Mouse (Mus musculus) liver (tissue): ENCODE results near the gene Pla2g12a.

Experiments used
- DNase-seq: peaks from one replicate; pipeline ENCODE4 v3.0.0-alpha.2; 2020; ENCODE audit warnings: mixed read lengths

Gene Pla2g12a

GRCm38 (mm10) chr3:129878405-129879021, at the start of gene Pla2g12a:
Pla2g12a (plus strand) TSS chr3:129878606.
- peak; percentile 91 for DNase-seq

GRCm38 (mm10) chr3:129830626-129831025, 47.8 kb upstream of the Pla2g12a start:
- peak; percentile 58 for DNase-seq

- DNase-seq: peak; percentile 92
These were observed 47.3 kb upstream of the Pla2g12a start, which contains the start of gene Gar1 for GRCm38 (mm10) chr3:129831035-129831568. Gar1 (minus strand) TSS chr3:129831396.

- DNase-seq: no peak
These were observed 42.9 kb upstream of the Pla2g12a start, which contains the start of gene Cfi for GRCm38 (mm10) chr3:129835388-129835934. Cfi (plus strand) TSS chr3:129835884.

GRCm38 (mm10) chr3:129836051-129836697, 42.2 kb upstream of the Pla2g12a start:
- peak; percentile 35 for DNase-seq

GRCm38 (mm10) chr3:129836965-129837364, 41.4 kb upstream of the Pla2g12a start:
- no peak for DNase-seq

- DNase-seq: peak; percentile 14
These were observed 40.4 kb upstream of the Pla2g12a start for GRCm38 (mm10) chr3:129838017-129838416.

GRCm38 (mm10) chr3:129845868-129846267, 32.5 kb upstream of the Pla2g12a start:
- no peak for DNase-seq

- no peak for DNase-seq
These were observed 31.6 kb upstream of the Pla2g12a start for GRCm38 (mm10) chr3:129846846-129847245.

GRCm38 (mm10) chr3:129862592-129862991, 15.8 kb upstream of the Pla2g12a start:
- no peak for DNase-seq

GRCm38 (mm10) chr3:129863698-129864097, 14.7 kb upstream of the Pla2g12a start:
- peak; percentile 58 for DNase-seq

GRCm38 (mm10) chr3:129877327-129877726, 1.1 kb upstream of the Pla2g12a start:
- DNase-seq: no peak

GRCm38 (mm10) chr3:129879131-129879757, 838 bp downstream of the Pla2g12a start:
- peak; percentile 63 for DNase-seq

GRCm38 (mm10) chr3:129879913-129880312, 1.5 kb downstream of the Pla2g12a start:
- no peak for DNase-seq

- peak; percentile 77 for DNase-seq
These were observed 2.7 kb downstream of the Pla2g12a start for GRCm38 (mm10) chr3:129880925-129881593.

- peak; percentile 41 for DNase-seq
These were observed 7.2 kb downstream of the Pla2g12a start for GRCm38 (mm10) chr3:129885577-129885976.

- DNase-seq: peak; percentile 17
These were observed 8.0 kb downstream of the Pla2g12a start for GRCm38 (mm10) chr3:129886430-129886829.

GRCm38 (mm10) chr3:129887779-129888517, 9.5 kb downstream of the Pla2g12a start:
- no peak for DNase-seq

- no peak for DNase-seq
These were observed 13.6 kb downstream of the Pla2g12a start for GRCm38 (mm10) chr3:129892003-129892402.

- no peak for DNase-seq
These were observed 14.7 kb downstream of the Pla2g12a start for GRCm38 (mm10) chr3:129893143-129893542.

- DNase-seq: peak; percentile 32
These were observed 18.2 kb downstream of the Pla2g12a start for GRCm38 (mm10) chr3:129896591-129896990.

GRCm38 (mm10) chr3:129898886-129899285, 20.5 kb downstream of the Pla2g12a start:
- peak; percentile 67 for DNase-seq
